25 mouse cellular contexts compared by ENCODE assay signal in the genomic region with DNA sequence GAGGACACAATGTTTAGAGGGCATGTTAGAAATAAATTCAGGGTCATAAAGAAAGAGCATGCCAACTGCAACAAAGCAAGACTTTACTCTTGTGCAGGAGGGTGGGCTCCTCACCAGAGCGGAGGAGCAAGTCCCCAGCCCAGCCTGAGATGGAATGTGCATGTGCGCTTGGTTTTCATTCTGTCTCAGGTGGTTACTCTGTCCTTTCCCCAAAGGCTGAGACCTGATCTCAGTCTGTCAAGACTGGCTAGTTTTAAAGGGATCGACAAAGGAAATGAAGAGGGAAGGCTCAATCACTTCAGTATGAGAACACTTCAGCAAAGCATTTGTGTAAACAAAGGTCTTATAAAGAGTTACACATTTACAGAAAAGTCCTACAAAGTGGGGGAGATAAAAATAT.
A peak's percentile ranks its signal among the peaks of the same experiment; 100 is the strongest.
DNase-seq lines count a peak whose midpoint lies in the region; ATAC-seq lines count a peak whose summit lies in the region.
"Had no signal": no experiment of that assay in that cellular context is flagged by ENCODE, and none has a peak within 500 bp of the region (broad histone marks: within the 10 kb centered on the region; RNA-seq: fewer than 3 reads in every experiment).

No protein-coding gene starts in this region.

- H3K36me3 ChIP-seq in lung, embryonic 16.5 days (ENCODE audit: control insufficient read depth, insufficient read depth, low read length), result no peaks in the 10 kb centered on the region
- H3K36me3 ChIP-seq: forebrain, embryonic 10.5 days; heart, embryonic 10.5 days; heart, embryonic 13.5 days had no signal

- DNase-seq in embryo, embryonic 10.5 days (ENCODE audit: low spot score), result peak; percentile 5
- DNase-seq in embryo, embryonic 9.5 days (ENCODE audit: extremely low spot score), result no peak
- no peak for DNase-seq in lung, postnatal 10 days
- DNase-seq in lung, postnatal 36 days, result peak; percentile 17
- DNase-seq in layer of hippocampus, postnatal 25 days (ENCODE audit: extremely low spot score in 1 of 2, low spot score in 1 of 2), result no peak
- DNase-seq: adrenal gland, adult 8-10 months; adrenal gland, postnatal 25 days; cerebellum, adult 11-12 months; cerebellum, adult 8-10 months; cerebellum, postnatal 10 days; cerebellum, postnatal 36 days; gastrocnemius, postnatal 10 days; gastrocnemius, postnatal 36 days; heart, adult 2 months; heart, postnatal 14 days; heart, postnatal 4 days had no signal

- H3K4me3 ChIP-seq in lung, embryonic 16.5 days (ENCODE audit: low read length), result no peak overlapping the region
- H3K4me3 ChIP-seq: forebrain, embryonic 10.5 days; forebrain, embryonic 13.5 days; heart, adult 2 months; heart, embryonic 10.5 days; heart, embryonic 13.5 days had no signal

- WGBS in lung, embryonic 16.5 days, result 50% methylated on average over 3 of the region's 3 CpGs

- H3K9me3 ChIP-seq in lung, embryonic 16.5 days (ENCODE audit: control insufficient read depth, low read length), result no peaks in the 10 kb centered on the region
- H3K9me3 ChIP-seq: forebrain, embryonic 10.5 days; forebrain, embryonic 13.5 days; heart, embryonic 10.5 days; heart, embryonic 13.5 days had no signal

- no peaks in the 10 kb centered on the region for H3K4me1 ChIP-seq in lung, embryonic 16.5 days (replicated peaks; ENCODE audit: control insufficient read depth, insufficient read depth, low read length)
- H3K4me1 ChIP-seq: forebrain, embryonic 10.5 days; forebrain, embryonic 13.5 days; heart, embryonic 10.5 days; heart, embryonic 13.5 days had no signal

- peak overlapping the region; percentile 46 for H3K27ac ChIP-seq in lung, embryonic 16.5 days (ENCODE audit: low read length)
- H3K27ac ChIP-seq: forebrain, embryonic 10.5 days; forebrain, embryonic 13.5 days; heart, adult 2 months; heart, embryonic 10.5 days; heart, embryonic 13.5 days; hindbrain, embryonic 14.5 days; hindbrain, postnatal 0 days had no signal

- H3K27me3 ChIP-seq in lung, embryonic 16.5 days (ENCODE audit: control insufficient read depth, insufficient read depth, low read depth, low read length), result no peaks in the 10 kb centered on the region
- H3K27me3 ChIP-seq: forebrain, embryonic 13.5 days; heart, embryonic 13.5 days had no signal

- ATAC-seq in lung, embryonic 16.5 days (ENCODE audit: low read depth), result peak; percentile 78
- ATAC-seq: activated CD4-positive, CD25-positive, alpha-beta regulatory T cell, adult 4 months; forebrain, embryonic 13.5 days; forebrain, embryonic 16.5 days; hindbrain, postnatal 0 days had no signal

- no peak overlapping the region for H3K9ac ChIP-seq in lung, embryonic 16.5 days (ENCODE audit: low read length)
- H3K9ac ChIP-seq: forebrain, embryonic 13.5 days; heart, embryonic 13.5 days; hindbrain, embryonic 14.5 days had no signal

- peak overlapping the region; percentile 25; the same call in 1 of the 2 replicates for H3K4me2 ChIP-seq in lung, embryonic 16.5 days (ENCODE audit: low read depth, low read length)
- H3K4me2 ChIP-seq: forebrain, embryonic 13.5 days; heart, embryonic 13.5 days; hindbrain, embryonic 14.5 days had no signal

Comparison
In these comparisons a context has a peak if more than half of its experiments do, and no peak if none do; other contexts are left out.
1. DNase-seq: peak in embryo, embryonic 10.5 days (single experiment) and lung, postnatal 36 days (single experiment); none in embryo, embryonic 9.5 days (single experiment), lung, postnatal 10 days (single experiment) and layer of hippocampus, postnatal 25 days (0 of 2).